Mouse (Mus musculus) heart, adult 2 months (tissue): ENCODE results near the gene Slc6a8.

ENCODE experiments used
- CTCF ChIP-seq: fragments of 200-600 bp; IDR thresholded peaks from 2 replicates; pipeline ENCODE4 v1.8.1; 2022; ENCODE audit warnings: antibody characterized with exemption, mild to moderate bottlenecking, moderate library complexity
- POLR2A ChIP-seq: fragments of 200-500 bp; IDR thresholded peaks from 2 replicates; pipeline ENCODE4 v1.6.1; 2011; ENCODE audit warnings: mild to moderate bottlenecking, low read depth, low read length, control low read depth; ENCODE audit not compliant: insufficient read depth

DNA sequence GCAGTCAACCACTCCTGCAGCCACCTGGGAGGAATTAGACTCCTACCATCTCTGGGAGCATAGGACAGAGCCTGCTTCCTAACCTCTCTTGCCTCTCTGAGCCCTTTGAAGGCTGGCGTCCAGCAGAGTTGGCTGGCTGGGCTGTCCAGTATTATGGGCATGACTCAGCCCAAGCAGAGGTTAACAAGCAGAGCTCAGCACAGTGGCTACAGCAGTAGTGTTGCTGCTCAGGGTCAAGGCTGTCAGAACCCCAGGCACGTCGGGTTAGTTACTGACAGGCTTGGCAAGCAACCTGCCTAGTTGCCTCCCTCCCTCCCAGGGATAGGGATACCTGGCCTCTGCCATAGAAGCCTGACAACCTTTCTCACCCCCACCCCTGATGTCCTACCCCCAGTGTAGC is 45.3 kb downstream of the Slc6a8 start:
- no peak for TF ChIP-seq POLR2A
- no peak for TF ChIP-seq CTCF
